8 mouse cellular contexts compared by ENCODE assay signal in the genomic region with DNA sequence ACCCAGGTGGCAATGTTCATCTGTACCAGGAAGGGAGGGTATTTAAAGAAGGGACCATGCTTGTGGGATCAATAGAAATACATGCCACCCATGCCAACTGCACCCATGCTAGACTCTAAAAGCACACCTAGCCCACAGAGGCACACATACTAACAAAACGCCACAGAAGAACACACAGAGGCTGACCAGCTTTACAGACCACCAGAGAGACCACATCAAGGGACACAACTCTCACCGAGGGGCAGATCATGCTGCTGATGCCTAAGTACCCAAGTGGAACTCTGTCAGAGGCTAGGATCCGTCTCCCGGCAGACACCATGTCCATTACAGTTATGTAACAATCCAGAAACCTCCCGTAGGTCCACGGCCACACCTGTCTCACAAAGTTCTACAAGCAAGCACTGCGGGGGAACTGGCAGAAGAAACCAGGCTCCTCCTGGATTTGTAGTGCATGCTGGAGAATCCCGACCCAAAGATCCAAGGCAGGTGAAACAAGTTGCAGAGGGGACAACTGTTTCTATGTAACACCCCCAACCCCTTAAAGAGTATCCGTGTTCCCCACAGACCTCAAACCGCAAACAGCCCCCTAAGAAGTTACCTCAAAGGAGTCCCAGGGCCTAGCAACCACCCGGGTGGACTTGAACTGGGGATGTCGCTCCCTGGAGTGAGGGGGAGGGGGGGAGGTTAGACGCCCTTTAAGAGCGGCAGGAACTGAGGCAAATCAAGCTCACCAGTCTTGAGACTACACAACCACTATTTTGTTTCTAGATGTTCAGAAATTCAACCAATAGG. TPM values are rescaled to one million over a fixed set of nuclear protein-coding genes. Genes with fewer than 3 reads are reported as not detected.
DNase-seq lines count a peak whose midpoint lies in the region; ATAC-seq and TF ChIP-seq lines count a peak whose summit lies in the region.

No protein-coding gene starts in this region.

- no peak for ATAC-seq in embryonic facial prominence, embryonic 11.5 days (replicated peaks; ENCODE audit: insufficient number of reproducible peaks, low FRiP score, low TSS enrichment, low read depth)
- ATAC-seq in kidney, embryonic 15.5 days (replicated peaks; ENCODE audit: low FRiP score): no peak
- no peak for ATAC-seq in neural tube, embryonic 13.5 days (ENCODE audit: low read depth)

- no peaks in the 10 kb centered on the region for H3K36me3 ChIP-seq in liver, adult 2 months (ENCODE audit: control insufficient read depth, insufficient read depth, low read length)
- no peaks in the 10 kb centered on the region; the same call in 1 of the 2 replicates for H3K36me3 ChIP-seq in embryonic facial prominence, embryonic 11.5 days (replicated peaks; ENCODE audit: control insufficient read depth, insufficient read depth, low read depth, low read length)
- peaks cover 21% of the 10 kb centered on the region for H3K36me3 ChIP-seq in kidney, embryonic 15.5 days
- no peaks in the 10 kb centered on the region for H3K36me3 ChIP-seq in neural tube, embryonic 13.5 days

- WGBS in liver, adult 2 months: 5% methylated on average over 14 of the region's 14 CpGs
- 31% methylated on average over 14 of the region's 14 CpGs for WGBS in embryonic facial prominence, embryonic 11.5 days
- WGBS in kidney, embryonic 15.5 days: 19% methylated on average over 14 of the region's 14 CpGs
- WGBS in neural tube, embryonic 13.5 days: 24% methylated on average over 14 of the region's 14 CpGs

- H3K4me3 ChIP-seq in liver, adult 2 months (ENCODE audit: insufficient read depth, low read depth, low read length): peak overlapping the region; percentile 51
- peak overlapping the region; percentile 96 for H3K4me3 ChIP-seq in embryonic facial prominence, embryonic 11.5 days (ENCODE audit: low read depth, low read length)
- H3K4me3 ChIP-seq in kidney, embryonic 15.5 days (replicated peaks): peak overlapping the region; percentile 79
- peak overlapping the region; percentile 94 for H3K4me3 ChIP-seq in neural tube, embryonic 13.5 days

- TF ChIP-seq CTCF in liver, adult 2 months (IDR thresholded peaks at IDR 0.05; ENCODE audit: low read depth, low read length): no peak

- peak overlapping the region; percentile 97 for H3K27ac ChIP-seq in liver, adult 2 months (replicated peaks; ENCODE audit: insufficient read depth, low read depth, low read length)
- H3K27ac ChIP-seq in embryonic facial prominence, embryonic 11.5 days (replicated peaks; ENCODE audit: low read depth, low read length): no peak overlapping the region
- no peak overlapping the region for H3K27ac ChIP-seq in kidney, embryonic 15.5 days
- H3K27ac ChIP-seq in neural tube, embryonic 13.5 days (replicated peaks): no peak overlapping the region

- DNase-seq in liver, adult 2 months (ENCODE audit: extremely low read depth, low read depth, low spot score): peak; percentile 58
- no peak for DNase-seq in liver
- no peak for DNase-seq in embryonic facial prominence, embryonic 11.5 days (ENCODE audit: low spot score)
- DNase-seq in embryo, embryonic 10.5 days (ENCODE audit: low spot score): no peak
- DNase-seq in frontal cortex, postnatal 36 days (ENCODE audit: low spot score in 2 of 2): no peak
- DNase-seq in spleen, postnatal 14 days (ENCODE audit: low spot score in 2 of 2): no peak

- H3K27me3 ChIP-seq in liver, adult 2 months (ENCODE audit: control insufficient read depth, insufficient read depth, low read length): no peaks in the 10 kb centered on the region
- H3K27me3 ChIP-seq in embryonic facial prominence, embryonic 11.5 days (ENCODE audit: control insufficient read depth, insufficient read depth, low read length): no peaks in the 10 kb centered on the region
- H3K27me3 ChIP-seq in kidney, embryonic 15.5 days: no peaks in the 10 kb centered on the region
- no peaks in the 10 kb centered on the region for H3K27me3 ChIP-seq in neural tube, embryonic 13.5 days

- peaks cover 52% of the 10 kb centered on the region for H3K79me2 ChIP-seq in liver, adult 2 months (ENCODE audit: control insufficient read depth, insufficient read depth, low read length)

- peak overlapping the region; percentile 59 for H3K9ac ChIP-seq in liver, adult 2 months (ENCODE audit: low read depth, low read length)
- peak overlapping the region; percentile 90 for H3K9ac ChIP-seq in embryonic facial prominence, embryonic 11.5 days (replicated peaks; ENCODE audit: low read length)
- H3K9ac ChIP-seq in kidney, embryonic 15.5 days: peak overlapping the region; percentile 90
- peak overlapping the region; percentile 94 for H3K9ac ChIP-seq in neural tube, embryonic 13.5 days

- no peak for TF ChIP-seq POLR2A in liver, adult 2 months (IDR thresholded peaks at IDR 0.05; ENCODE audit: extremely low read depth, insufficient read depth, low read length)

- H3K9me3 ChIP-seq in embryonic facial prominence, embryonic 11.5 days (replicated peaks; ENCODE audit: control insufficient read depth, low read length): no peaks in the 10 kb centered on the region
- H3K9me3 ChIP-seq in kidney, embryonic 15.5 days (replicated peaks): no peaks in the 10 kb centered on the region
- no peaks in the 10 kb centered on the region for H3K9me3 ChIP-seq in neural tube, embryonic 13.5 days

- peak overlapping the region; percentile 84 for H3K4me2 ChIP-seq in embryonic facial prominence, embryonic 11.5 days (ENCODE audit: low read depth, low read length)
- H3K4me2 ChIP-seq in kidney, embryonic 15.5 days: peak overlapping the region; percentile 83
- peak overlapping the region; percentile 98 for H3K4me2 ChIP-seq in neural tube, embryonic 13.5 days

- H3K4me1 ChIP-seq in liver, adult 2 months (ENCODE audit: control insufficient read depth, insufficient read depth, low read length): peaks cover 40% of the 10 kb centered on the region
- H3K4me1 ChIP-seq in embryonic facial prominence, embryonic 11.5 days (ENCODE audit: control insufficient read depth, insufficient read depth, low read length): peaks cover 7% of the 10 kb centered on the region
- peaks cover 53% of the 10 kb centered on the region for H3K4me1 ChIP-seq in kidney, embryonic 15.5 days
- peaks cover 71% of the 10 kb centered on the region for H3K4me1 ChIP-seq in neural tube, embryonic 13.5 days (replicated peaks)

RNA-seq across cellular contexts. Expression of gene Nsun2, which starts 1.2 kb away (rescaled TPM):
- 74.1 and 81.0 TPM in 2 replicates for total RNA-seq in liver, adult 2 months (2014; rRNA removed)
- polyA plus RNA-seq in liver, adult 2 months (2012; rRNA removed): 40.5 and 48.3 TPM in 2 replicates
- 152 and 159 TPM in 2 replicates for polyA plus RNA-seq in embryonic facial prominence, embryonic 11.5 days (2014; fragmentation: Nextera tagmentation; extraction: Ambion mirVana)
- polyA plus RNA-seq in kidney, embryonic 15.5 days (2015; fragmentation: Nextera tagmentation; extraction: Ambion mirVana): 130 TPM in 2 replicates
- 78.5 and 87.1 TPM in 2 replicates for polyA plus RNA-seq in neural tube, embryonic 13.5 days (2015; fragmentation: Nextera tagmentation; extraction: Ambion mirVana)

RNA-seq across cellular contexts. Expression of gene Tent4a, which starts 2.1 kb away (rescaled TPM):
- 8.7 and 8.9 TPM in 2 replicates for total RNA-seq in liver, adult 2 months (2014; rRNA removed)
- polyA plus RNA-seq in liver, adult 2 months (2012; rRNA removed): 9.9 and 11.0 TPM in 2 replicates
- polyA plus RNA-seq in embryonic facial prominence, embryonic 11.5 days (2014; fragmentation: Nextera tagmentation; extraction: Ambion mirVana): 6.6 and 7.1 TPM in 2 replicates
- 5.1 and 5.5 TPM in 2 replicates for polyA plus RNA-seq in kidney, embryonic 15.5 days (2015; fragmentation: Nextera tagmentation; extraction: Ambion mirVana)
- polyA plus RNA-seq in neural tube, embryonic 13.5 days (2015; fragmentation: Nextera tagmentation; extraction: Ambion mirVana): 6.1 and 6.3 TPM in 2 replicates
